Mouse (Mus musculus): Measurements from ENCODE around the gene Ctsg.
"Not testable (repeated sequence)": the region's sequence is repeated elsewhere in the genome, so short reads cannot be mapped to it uniquely, and the experiment has no call there.

Gene Ctsg

GRCm38 (mm10) chr14:56102386-56102785, at the start of gene Ctsg:
Gene Ctsg (minus strand): TSS chr14:56102574.
- no peak for DNase-seq (ENCODE audit: low spot score in 2 of 2)

DNA sequence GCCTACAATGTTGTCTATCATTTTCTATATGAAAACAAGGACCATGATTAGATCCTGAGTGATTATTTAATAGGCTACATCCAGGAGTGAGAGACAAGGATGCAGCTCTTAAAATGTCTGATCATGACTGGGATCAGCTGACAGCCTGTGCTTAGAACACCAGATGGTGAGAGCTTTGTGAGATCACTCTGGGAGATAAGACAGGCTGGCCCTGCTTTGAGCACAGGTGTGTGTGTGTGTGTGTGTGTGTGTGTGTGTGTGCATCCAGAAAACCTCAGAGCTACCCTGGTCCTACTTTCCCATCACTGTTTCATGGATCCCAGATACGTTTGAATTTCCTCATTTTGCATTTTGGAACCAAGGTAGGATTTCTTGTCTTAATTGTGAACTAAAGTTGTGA, 31.3 kb upstream of the Ctsg start:
- not testable (repeated sequence) for DNase-seq (ENCODE audit: low spot score in 2 of 2)

GRCm38 (mm10) chr14:56132508-56132907, 30.1 kb upstream of the Ctsg start, which contains the start of gene Gzmd:
Gene Gzmd (minus strand): TSS chr14:56132608.
- DNase-seq (ENCODE audit: low spot score in 2 of 2): not testable (repeated sequence)

DNA sequence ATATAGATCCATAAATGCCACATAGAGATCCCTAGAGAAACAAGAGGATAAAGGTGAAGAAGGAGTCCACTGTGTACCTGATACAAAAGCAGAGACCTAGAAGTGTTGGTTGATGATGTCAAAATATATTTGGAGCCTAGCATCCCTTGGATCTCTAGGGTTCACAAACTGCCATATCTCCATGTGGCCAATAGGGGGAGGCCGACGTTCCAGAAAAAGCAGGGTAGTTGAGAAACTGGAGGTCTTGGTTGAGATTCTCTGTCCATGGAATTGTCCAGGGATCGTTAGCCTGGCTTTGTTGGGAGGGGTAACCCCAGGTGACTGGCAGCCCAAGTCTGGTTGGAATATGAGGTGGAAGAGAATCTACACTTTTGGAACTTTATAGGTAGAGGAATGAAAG, 26.0 kb upstream of the Ctsg start:
- no peak for DNase-seq (ENCODE audit: low spot score in 2 of 2)

DNA sequence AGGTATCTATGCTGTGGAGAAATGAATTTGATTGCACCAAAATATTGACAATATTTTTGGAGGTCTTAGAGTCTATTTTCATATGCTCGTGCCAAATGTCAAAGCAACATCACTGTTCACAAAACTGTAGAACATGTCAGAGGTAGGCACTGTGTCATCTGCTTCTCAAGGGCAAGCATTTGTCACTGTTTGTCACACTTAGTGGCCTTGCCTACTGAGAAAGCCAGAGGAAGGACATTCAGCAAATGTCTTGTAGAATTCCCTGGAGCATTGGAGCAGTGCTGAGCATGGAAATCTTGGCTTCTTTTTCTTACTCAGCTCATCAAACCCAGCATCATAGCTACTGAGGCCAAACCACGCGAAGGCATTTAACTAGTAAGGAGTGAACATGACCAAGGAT, 21.1 kb upstream of the Ctsg start:
- no peak for DNase-seq (ENCODE audit: low spot score in 2 of 2)

DNA sequence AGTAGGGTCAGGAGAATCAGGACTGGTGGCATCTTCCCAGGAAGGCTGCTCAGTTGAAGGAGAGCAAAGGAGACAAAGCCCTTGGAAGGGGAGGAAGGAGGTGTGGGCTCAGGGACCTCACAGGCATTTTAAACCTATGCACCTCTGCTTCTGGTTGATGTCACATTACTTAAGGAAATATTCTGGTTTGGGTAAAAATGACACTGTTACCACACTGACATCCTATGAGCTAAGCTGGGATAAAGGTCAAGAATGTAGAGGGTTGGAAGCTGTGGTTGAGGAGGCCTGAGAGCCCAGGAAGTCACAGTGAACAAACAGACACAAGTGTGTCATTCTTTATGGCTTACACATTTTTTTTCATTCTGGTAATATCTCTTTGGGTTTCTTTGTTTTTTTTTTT, 18.2 kb upstream of the Ctsg start, which contains the start of gene Gzme:
TSS of gene Gzme (minus strand) at position 101 of the 400 bp plus-strand sequence.
- DNase-seq (ENCODE audit: low spot score in 2 of 2): no peak

- not testable (repeated sequence) for DNase-seq (ENCODE audit: low spot score in 2 of 2)
These were observed 13.3 kb upstream of the Ctsg start for GRCm38 (mm10) chr14:56115531-56116310.

DNA sequence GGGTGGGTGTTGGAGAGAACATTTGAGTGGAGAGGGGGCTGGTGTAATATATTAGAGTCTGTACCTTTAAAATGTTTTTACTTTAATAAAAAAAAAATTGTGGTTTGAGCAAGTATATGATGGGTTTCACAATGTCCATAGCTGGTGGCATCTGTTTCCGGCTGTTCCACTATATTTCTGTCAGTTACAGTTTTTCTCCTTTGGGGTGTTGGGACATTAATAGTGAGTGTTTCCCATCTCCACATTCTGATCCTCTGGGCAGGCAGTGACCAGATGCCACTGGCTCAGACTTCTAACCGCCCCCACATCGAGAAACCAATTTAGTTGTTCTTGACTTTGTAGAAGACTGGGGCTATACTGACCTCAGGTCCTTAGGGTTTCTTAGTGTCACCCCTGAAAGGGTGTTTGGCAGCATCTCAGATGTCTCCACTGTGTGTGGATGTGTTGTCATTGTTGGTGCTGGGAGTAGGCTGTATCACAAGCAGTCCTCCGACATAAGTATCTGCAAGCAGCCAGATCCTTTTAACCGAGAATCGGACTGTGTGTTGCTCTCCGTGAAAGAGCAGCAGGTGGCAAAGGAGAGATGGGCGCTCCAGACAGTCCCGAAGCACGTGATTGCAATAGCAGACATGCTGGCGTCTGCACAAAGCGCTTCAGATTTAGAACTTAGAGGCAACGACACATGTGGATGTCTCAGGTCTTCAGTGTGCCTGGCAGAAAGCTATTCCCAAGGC, 3.2 kb upstream of the Ctsg start:
- DNase-seq (ENCODE audit: low spot score in 2 of 2): peak in 1 of 2 experiments; percentile 23

- DNase-seq (ENCODE audit: low spot score in 2 of 2): no peak
These were observed 2.6 kb upstream of the Ctsg start for GRCm38 (mm10) chr14:56105016-56105415.

- DNase-seq (ENCODE audit: low spot score in 2 of 2): no peak
These were observed 1.1 kb upstream of the Ctsg start for GRCm38 (mm10) chr14:56103452-56103851.

DNA sequence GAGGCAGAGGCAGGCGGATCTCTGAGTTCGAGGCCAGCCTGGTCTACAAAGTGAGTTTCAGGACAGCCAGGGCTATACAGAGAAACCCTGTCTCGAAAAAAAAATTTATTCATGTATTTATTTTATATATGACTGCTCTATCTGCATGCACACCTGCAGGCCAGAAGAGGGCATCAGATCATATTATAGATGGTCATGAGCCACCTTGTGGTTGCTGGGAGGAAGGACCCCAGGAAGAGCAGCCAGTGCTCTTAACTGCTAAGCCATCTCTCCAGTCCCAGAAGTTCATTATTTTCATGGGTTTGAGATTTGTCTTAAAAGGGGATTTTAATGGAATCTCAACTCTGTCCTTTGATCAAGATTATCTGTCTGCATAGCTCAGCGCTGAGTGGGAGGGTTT, 3.4 kb downstream of the Ctsg start:
- peak in 1 of 2 experiments; percentile 27 for DNase-seq (ENCODE audit: low spot score in 2 of 2)

DNA sequence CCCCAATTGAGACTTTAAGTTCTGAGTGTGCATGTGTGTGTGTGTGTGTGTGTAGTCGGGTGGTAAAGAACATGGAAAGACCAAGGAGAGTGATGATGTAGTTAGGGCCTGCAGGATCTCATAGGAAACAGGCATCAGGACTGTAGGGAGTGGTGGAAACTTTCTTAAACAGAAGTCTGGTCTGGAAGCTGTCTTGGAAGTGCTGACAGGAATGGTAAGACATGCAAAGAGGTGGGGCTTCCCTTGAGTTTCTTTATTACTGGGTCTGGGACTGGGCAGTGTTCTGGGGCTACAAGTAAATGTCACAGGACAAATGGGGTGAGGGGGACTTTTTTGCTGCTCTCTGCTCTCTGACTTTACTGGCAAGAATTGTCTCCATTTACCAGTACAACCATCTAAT, 4.8 kb downstream of the Ctsg start:
- no peak for DNase-seq (ENCODE audit: low spot score in 2 of 2)

- no peak for DNase-seq (ENCODE audit: low spot score in 2 of 2)
These were observed 9.0 kb downstream of the Ctsg start for GRCm38 (mm10) chr14:56093353-56093752.

- no peak for DNase-seq (ENCODE audit: low spot score in 2 of 2)
These were observed 15.7 kb downstream of the Ctsg start for GRCm38 (mm10) chr14:56086711-56087110.

GRCm38 (mm10) chr14:56085167-56085566, 17.2 kb downstream of the Ctsg start, which contains the start of gene Mcpt8:
Gene Mcpt8 (minus strand): TSS chr14:56085273.
- DNase-seq (ENCODE audit: low spot score in 2 of 2): no peak

- DNase-seq (ENCODE audit: low spot score in 2 of 2): peak in 1 of 2 experiments; percentile 28
These were observed 20.4 kb downstream of the Ctsg start for GRCm38 (mm10) chr14:56082016-56082415.

- DNase-seq (ENCODE audit: low spot score in 2 of 2): not testable (repeated sequence)
These were observed 40.2 kb downstream of the Ctsg start, which contains the start of gene Mcpt4 for GRCm38 (mm10) chr14:56062213-56062612. Gene Mcpt4 (minus strand): TSS chr14:56062313.

DNA sequence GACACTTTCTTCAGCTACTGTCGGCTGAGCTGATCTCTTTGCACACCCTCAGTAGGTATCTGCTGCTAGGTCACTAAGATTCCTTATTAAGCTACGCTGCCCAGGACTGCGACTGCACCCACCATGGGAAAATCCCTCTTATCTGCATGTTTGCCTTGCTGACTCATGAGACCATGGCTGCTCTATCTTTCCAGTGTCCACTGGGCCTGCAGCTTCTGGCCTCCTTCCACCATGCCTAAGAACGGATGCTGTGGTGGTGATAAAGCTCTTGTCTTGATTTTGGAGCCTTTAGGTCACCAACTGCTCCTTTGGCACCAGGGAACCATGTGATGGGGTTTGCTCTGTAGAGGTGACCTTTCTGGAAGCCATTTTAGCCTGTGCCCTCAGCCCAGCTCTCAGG, 44.7 kb downstream of the Ctsg start:
- no peak for DNase-seq (ENCODE audit: low spot score in 2 of 2)

GRCm38 (mm10) chr14:56055408-56055807, 47.0 kb downstream of the Ctsg start:
- DNase-seq (ENCODE audit: low spot score in 2 of 2): no peak

Measured in right cerebral cortex, postnatal 10 days (tissue).